Mouse (Mus musculus): ENCODE results near the gene Ankrd13b. TPM values are rescaled to one million over a fixed set of nuclear protein-coding genes. Genes with fewer than 3 reads are reported as not detected.

Gene Ankrd13b
- polyA plus RNA-seq (2012; rRNA removed): 240 and 272 TPM in 2 replicates

DNA sequence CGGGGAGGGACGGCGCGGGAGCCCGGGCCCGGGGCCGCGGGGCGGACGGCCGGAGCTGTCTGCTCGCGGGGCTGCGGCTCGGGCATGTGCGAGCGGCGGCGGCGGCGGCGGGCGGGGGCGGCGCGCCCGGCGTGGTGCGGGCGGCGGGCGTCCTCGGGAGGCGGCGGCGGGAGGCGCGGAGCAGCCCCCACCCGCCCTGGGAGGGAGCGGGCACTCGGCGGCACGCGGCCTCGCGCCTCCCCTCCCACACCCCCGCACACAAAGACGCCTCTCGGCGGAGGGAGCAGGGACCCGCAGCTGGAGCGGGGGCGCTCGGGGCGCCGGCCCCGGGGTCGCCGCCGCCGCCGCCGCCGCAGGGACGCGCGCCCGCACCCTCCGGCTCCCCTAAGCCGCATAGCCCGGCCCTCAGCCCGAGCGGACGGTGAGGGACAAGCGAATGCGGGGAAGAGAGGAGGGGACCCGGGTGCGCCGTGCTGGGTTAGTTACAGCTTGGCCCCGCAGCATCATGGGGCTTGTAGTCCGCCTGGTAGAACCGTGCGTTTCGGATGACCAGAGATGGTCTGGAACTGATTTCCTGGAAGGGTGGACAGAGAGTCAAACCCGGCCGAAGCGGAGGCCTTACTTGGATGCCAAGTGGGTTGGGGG, at the start of gene Ankrd13b:
Ankrd13b (minus strand) TSS at position 88 of the 645 bp plus-strand sequence.

DNA sequence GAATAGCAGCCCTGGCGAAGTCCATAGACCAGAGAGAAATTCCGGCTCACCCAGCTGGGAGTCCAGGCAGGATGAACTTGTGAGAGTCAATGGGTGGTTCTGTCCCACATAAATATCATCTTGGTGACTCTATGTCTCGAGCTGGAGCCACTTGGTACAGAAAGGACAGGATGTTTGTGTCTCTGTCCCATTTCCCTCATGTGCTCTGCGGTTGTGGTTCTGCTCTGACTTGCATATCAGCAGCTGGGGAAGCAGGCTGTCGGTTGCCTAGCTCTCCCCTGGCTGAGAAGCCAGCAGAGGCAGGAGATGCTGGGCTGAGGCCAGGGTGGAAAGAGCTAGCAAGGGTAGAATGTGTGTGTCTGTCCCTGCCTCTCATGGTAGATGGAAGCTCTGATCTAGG, 29.6 kb upstream of the Ankrd13b start, which contains the start of gene Gm10392:
Gm10392 (minus strand) TSS at position 156 of the 400 bp plus-strand sequence.

DNA sequence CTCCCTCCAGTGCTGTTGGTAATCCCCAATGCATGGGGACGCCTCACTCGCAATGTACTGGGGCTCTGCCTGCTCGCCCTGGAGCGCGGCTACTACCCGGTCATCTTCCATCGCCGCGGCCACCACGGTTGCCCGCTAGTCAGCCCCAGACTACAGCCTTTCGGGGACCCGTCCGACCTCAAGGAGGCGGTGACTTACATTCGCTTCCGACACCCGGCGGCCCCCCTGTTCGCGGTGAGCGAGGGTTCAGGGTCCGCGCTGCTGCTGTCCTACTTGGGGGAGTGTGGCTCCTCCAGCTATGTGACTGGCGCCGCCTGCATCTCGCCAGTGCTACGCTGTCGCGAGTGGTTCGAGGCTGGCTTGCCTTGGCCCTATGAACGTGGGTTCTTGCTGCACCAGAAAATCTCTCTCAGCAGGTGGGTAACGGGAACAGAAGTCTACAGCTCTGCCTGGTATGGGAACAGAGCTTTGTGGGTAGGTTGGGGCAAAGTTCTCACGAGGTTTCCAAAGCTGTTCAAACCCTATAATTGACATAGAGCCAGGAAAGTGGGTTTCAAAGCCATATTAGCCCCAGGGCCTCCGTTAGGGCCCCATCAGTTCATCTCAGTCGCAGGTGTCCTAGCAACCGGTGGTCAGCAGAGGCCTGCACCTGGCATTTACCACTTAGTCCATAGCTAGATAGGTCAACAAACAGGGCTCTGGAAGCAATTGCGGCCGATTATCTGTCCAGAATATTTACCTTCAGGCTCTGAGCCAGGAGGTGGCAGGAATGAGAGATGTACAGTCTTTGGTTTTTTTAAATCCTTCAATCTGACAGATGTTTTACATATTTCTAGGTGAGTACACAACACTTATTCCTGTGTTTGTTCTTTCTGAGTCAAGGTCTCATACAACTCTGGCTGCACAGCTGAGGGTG, 26.4 kb upstream of the Ankrd13b start, which contains the start of gene Trp53i13:
Trp53i13 (minus strand) TSS at position 344 of the 916 bp plus-strand sequence.

DNA sequence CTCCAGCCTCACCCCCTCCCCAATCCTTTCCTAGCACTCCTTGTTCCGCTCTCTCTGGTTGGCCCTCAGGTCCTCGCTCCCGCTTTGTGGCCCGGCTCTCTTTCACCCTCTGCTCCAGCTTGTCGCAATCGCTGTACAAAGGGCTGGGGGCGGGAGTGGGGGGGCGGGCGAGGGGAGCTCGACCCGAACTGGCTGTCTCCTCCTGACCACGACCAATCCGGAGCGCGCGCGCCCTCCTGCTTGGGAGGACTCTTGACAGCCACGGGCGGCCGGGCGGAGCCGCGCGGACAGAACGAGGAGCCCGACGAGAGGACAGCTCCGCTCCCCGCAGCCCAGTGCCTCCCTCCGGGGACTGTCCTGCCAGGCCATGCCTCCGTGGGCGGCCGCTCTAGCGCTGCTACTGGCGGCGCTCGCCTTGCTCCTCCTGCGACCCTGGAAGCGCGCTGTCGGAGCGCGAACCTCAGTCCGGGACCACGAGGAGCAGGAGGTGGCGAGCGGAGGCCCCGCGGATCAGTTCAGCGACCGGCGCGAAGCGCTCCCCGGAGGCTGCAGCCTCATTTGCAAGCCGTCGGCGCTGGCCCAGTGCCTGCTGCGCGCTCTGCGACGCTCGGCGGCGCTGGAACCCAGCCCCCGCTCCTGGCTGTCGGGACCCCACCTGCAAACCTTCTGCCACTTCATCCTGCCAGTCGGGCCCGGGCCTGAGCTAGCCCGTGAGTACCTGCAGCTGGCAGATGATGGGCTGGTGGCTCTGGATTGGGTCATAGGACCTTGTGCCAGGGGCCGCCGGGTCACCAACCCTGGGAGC, 25.6 kb upstream of the Ankrd13b start, which contains the start of gene Abhd15:
Abhd15 (plus strand) TSS at position 290 of the 805 bp plus-strand sequence.

DNA sequence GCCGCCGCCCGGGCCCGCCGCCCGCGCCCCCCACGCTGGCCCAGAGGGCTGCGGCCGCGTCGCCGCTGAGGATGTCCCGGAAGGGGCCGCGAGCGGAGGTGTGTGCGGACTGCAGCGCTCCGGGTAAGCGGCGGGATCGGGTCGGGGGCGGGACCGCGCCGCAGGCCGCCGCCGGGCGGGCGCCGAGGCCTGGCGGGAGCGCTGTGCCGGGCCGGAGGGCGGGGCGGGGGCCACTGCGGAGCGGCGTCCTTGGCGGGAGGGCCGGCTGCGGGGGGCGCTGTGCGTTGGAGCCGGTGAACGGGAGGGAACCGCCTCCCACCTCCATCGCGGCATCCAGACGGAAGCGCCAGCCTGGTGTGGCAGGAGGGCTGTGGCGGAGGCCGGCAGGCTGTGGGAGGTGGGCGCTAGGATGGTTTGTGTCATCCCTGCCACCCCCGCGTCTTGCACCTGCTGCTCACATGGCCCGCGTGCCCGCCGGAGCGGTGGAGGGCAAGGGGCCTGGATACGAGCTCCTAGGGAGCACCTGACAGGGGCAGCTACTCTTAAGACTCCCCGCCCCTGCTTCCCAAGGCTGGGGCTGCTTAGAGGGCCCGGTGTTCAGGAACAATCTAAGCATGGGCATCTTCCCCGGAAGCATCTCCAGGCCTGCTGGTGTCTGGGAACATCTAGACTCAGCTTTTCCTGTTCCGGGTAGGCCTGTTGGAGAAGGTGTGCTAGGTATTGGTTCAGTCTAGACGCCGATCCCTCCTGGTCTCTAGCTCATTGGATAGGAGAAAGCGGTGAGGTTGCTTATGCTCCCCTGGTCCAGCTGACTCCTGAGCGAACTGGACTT, 4.2 kb upstream of the Ankrd13b start, which contains the start of gene Git1:
Git1 (plus strand) TSS at position 51 of the 832 bp plus-strand sequence.

DNA sequence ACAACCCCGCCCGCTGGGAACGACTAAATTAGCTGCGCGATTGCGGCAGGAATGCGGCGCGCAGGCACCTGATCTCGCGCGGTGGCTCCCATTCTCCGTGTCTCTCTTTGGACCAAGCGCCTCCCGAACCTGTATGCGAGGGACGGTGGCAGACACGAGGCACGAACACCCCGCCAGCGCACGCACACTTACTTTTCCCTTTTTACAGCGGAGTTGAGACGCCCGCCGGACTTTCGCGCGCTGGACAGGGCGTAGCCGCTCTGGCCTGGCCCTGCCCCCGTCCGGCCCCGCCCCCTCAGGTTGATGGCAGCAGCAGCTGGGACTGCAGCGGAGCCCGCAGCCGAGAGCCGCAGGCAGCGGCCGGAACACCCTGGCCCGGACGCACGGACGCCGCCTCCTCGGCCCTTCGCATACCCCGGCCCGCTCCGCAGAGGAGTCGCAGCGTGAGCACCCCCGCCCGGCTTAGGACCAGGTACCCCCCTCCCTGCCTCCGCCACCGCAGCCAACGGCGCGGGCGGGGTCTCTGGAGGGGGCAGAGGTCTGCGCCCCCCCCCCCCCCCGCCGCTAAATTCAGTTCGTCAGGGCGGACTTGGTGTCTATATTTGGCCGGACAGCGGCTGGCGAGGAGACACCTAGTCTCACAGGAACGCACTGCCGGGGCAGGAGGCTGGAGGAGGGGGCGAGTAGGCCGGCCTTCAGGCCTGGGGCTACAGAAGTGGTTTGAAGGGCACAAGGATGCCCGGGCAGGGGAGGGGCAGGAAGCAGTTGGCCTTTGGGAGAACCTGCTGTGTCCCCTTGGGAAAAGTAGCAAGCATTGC, 27.0 kb downstream of the Ankrd13b start, which contains the start of gene Coro6:
Coro6 (plus strand) TSS at position 129 of the 818 bp plus-strand sequence.

Other genes starting within 250 kb of the Ankrd13b start
- 3.7 and 6.0 TPM in 2 replicates for gene Coro6, start 27.3 kb downstream of the Ankrd13b start, polyA plus RNA-seq (2012; rRNA removed)
- gene Git1, start 3.9 kb upstream of the Ankrd13b start, polyA plus RNA-seq (2012; rRNA removed): 66.7 and 73.4 TPM in 2 replicates
- gene Abhd15, start 25.4 kb upstream of the Ankrd13b start, polyA plus RNA-seq (2012; rRNA removed): 0.39 and 0.51 TPM in 2 replicates
- 7.4 and 8.6 TPM in 2 replicates for gene Trp53i13, start 26.3 kb upstream of the Ankrd13b start, polyA plus RNA-seq (2012; rRNA removed)
- gene Gm10392, start 29.5 kb upstream of the Ankrd13b start, polyA plus RNA-seq (2012; rRNA removed): not detected in 2 replicates
- 25.6 and 27.0 TPM in 2 replicates for gene Taok1, start 118.1 kb upstream of the Ankrd13b start, polyA plus RNA-seq (2012; rRNA removed)
- 14.4 and 15.0 TPM in 2 replicates for gene Nufip2, start 196.5 kb upstream of the Ankrd13b start, polyA plus RNA-seq (2012; rRNA removed)
- 0.11 and 0.28 TPM in 2 replicates for gene Cryba1, start 235.6 kb upstream of the Ankrd13b start, polyA plus RNA-seq (2012; rRNA removed)